Mouse (Mus musculus): ENCODE results near the gene Camkmt.

GRCm38 (mm10) chr17:85395502-85395901 is 305.1 kb downstream of the Camkmt start:
- TF ChIP-seq POLR2A (IDR thresholded peaks at IDR 0.05; ENCODE audit: control insufficient read depth, extremely low read depth, insufficient read depth, low read length, poor library complexity) (no peak), CTCF (IDR thresholded peaks at IDR 0.05; ENCODE audit: borderline replicate concordance, control insufficient read depth, extremely low read depth, insufficient read depth, low read length, poor library complexity) (no peak)

Measured in thymus, adult 2 months (tissue).